Mouse (Mus musculus) embryo, embryonic 10 days (tissue): ENCODE results near the gene Nos1ap.

Experiments used
- DNase-seq: peaks from one replicate; pipeline ENCODE4 v3.0.0-alpha.2; 2015; ENCODE audit warnings: low spot score

The Nos1ap gene

DNA sequence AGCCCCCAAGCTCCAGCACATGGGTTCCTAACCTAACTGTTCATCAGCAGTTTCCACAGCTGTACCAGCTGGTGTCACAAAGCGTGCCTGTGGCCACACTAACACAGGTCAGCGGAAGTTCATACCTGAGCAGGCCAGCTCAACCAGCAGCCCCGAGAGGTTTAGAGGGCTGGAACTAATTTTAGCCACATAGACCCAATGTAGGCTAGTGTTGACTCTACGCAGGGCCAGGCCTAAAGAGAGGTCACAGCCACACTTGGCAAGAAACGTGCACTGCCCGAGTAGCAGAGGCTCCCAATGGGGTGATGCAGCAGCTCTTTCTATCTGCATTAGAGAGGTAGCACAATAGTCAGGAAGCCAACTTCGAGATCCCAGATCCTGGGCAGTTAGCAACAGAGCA is 88.1 kb downstream of the Nos1ap start:
- no peak for DNase-seq

GRCm38 (mm10) chr1:170499891-170500290 is 89.8 kb downstream of the Nos1ap start:
- DNase-seq, result peak; percentile 63

DNA sequence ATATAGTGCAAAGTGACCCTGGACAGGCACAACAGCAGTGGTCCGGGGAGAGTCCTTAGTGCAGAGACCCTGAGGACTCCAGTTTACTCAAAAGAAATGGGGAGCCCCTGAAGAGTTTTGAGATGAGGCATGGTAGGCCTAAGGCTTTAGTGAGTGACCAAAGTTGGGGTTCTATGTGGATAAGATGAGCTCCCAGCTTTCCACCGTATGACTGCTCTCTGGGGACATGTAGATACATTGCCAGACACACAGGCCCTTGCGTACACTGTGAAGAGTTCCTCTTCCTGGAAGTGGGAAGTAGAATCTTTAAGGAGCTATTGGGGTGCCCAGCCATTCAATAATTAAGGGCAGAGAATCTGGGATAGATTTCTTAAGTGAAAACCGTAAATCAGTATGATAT is 90.2 kb downstream of the Nos1ap start:
- DNase-seq, result no peak

DNA sequence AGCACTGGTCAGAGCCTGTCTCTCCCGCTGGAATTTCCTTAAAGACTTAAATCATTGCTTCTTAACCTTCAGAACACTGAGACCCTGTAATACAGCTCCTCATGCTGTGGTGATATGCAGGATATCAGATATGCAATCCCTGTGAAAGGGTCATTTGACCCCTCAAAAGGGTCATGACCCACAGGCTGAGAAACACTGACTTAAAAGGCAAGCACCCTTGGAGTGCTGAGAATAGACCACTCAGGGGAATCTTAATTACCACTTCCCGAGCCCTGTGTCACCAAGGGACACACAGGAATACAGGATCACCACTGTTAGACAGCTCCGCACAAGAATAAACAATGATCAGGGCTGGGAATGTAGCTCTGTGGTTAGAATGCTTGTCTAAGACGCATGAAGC is 91.0 kb downstream of the Nos1ap start:
- DNase-seq, result peak; percentile 50

- DNase-seq, result no peak
Observed at GRCm38 (mm10) chr1:170496221-170496620, 93.4 kb downstream of the Nos1ap start.

DNA sequence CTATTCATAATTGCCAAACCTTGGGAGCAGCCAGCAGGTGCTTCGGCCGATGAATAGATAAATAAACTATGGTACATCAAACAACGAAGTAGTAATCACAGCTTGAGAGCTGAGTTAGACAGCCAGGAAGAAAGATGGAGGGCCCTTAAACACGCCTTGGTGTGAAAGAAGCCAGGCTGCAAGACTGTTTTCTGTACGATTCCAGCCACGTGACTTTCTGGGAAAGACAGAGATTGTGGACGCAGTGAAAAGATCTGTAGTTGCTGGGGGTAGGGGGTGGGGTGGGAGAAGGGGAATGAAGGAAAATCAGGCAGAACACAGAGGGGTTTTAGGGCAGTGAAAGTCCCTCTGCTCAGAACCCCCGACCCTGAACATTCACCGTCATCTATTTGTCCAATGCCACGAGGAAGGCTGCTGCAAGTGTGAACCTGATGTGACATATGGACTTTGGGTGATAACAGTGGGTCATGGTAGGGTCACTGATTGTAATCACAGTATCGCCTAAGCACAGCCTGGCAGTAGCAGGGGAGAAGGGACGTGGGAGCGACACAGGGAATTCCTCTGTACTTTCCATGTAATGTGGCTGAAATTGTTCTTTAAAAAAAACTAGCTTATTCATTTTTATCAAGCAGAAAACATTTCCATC is 94.0 kb downstream of the Nos1ap start:
- DNase-seq, result peak; percentile 43

DNA sequence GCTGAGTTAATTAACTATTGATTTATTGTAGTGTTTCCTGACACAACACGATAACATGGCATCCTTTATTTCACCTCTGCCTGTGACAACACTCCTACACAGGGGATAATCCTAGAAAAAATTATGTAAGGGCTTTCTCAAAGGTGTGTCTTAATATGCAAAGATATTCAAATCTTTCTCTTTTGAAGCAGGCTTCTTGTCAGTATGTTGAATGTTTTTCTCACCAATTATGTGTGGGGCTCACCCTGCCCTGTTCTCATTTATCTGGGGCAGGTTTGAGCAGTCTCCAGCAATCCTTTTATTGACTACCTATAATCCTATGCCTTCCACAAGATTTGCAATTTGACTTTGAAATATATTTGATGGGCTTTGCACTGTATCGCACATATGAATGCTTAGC is 97.1 kb downstream of the Nos1ap start:
- DNase-seq, result no peak

GRCm38 (mm10) chr1:170492027-170492426 is 97.6 kb downstream of the Nos1ap start:
- no peak for DNase-seq

GRCm38 (mm10) chr1:170489936-170490335 is 99.7 kb downstream of the Nos1ap start:
- DNase-seq, result no peak

DNA sequence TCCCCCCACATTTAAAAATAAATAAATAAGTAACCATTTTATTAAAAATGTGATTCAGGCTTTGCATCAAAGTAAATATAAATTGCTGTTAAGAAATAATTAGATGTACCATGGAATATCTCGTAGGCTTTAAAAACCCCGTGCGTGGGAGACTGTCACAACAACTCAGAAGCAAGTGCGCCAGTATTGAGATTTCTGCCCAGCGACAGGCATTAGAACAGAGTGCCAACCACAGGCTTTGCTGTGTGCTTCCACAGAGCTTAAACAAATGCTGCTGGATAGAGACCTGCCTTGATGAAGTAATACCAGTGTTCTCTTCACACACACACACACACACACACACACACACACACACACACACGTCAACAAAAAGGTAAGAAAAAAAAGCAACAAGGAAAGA is 100.2 kb downstream of the Nos1ap start:
- DNase-seq, result no peak

DNA sequence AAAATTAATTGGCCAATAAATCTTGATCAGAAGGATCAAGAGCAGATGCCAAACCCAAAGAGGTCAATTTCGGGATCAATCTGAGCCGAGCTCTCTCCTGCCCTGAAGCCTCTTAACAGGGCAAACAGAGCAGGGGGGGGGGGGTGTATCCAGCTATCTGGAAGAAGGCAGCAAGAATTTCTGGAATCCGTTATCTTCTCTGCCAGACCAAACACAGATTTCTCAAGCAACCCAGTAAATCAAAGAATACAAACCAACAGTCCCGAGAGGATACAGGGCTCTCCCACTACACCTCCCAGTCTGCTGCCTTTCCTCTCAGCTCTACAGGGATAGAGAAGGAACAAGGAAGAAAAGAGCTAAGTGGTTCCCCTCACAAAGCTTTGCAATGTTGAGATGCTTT is 104.5 kb downstream of the Nos1ap start:
- no peak for DNase-seq

GRCm38 (mm10) chr1:170482236-170482905 is 107.3 kb downstream of the Nos1ap start:
- DNase-seq, result no peak

DNA sequence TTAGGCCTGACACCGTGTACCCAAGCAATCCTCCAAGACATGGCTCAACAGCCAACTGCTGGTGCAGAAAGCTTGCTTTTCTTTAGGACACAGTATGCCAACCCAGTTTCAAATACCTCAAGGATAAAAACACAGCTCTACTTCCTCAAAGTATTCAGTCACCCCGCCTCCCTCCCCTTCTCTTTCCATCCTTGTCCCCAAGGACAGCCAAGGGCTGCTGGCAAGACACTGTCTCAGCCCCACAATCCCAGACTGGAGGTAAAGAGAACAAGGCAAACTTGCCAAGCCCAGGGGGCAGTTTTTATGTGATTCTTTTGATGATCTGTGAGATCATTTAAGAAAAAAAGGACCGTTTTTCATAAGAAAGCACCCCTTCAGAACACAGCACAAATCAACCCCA is 108.6 kb downstream of the Nos1ap start:
- no peak for DNase-seq

- DNase-seq, result peak; percentile 74
Observed at GRCm38 (mm10) chr1:170479458-170479798, 110.2 kb downstream of the Nos1ap start.

GRCm38 (mm10) chr1:170478791-170479457 is 110.7 kb downstream of the Nos1ap start:
- no peak for DNase-seq

- peak; percentile 69 for DNase-seq
Observed at GRCm38 (mm10) chr1:170477636-170478600, 111.7 kb downstream of the Nos1ap start.

DNA sequence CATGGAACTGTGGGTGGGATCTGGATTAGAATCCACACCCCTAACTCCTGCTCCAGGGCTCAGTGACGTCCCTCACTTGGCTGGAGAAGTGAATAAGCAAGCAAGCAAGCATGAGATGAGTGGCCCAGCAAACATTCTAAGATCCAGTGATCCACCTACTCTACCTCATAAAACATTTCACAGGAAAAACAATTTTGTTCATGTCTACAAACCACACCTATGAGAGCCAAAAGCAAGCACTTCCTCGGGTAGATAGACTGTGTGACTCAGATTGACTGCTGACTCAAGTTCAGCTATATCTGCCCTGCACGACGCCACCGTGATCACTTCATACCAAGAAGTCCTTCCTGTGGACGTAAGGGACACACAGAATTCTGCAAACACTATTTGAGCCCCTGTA is 116.2 kb downstream of the Nos1ap start:
- no peak for DNase-seq

GRCm38 (mm10) chr1:170472861-170473260 is 116.8 kb downstream of the Nos1ap start:
- no peak for DNase-seq

DNA sequence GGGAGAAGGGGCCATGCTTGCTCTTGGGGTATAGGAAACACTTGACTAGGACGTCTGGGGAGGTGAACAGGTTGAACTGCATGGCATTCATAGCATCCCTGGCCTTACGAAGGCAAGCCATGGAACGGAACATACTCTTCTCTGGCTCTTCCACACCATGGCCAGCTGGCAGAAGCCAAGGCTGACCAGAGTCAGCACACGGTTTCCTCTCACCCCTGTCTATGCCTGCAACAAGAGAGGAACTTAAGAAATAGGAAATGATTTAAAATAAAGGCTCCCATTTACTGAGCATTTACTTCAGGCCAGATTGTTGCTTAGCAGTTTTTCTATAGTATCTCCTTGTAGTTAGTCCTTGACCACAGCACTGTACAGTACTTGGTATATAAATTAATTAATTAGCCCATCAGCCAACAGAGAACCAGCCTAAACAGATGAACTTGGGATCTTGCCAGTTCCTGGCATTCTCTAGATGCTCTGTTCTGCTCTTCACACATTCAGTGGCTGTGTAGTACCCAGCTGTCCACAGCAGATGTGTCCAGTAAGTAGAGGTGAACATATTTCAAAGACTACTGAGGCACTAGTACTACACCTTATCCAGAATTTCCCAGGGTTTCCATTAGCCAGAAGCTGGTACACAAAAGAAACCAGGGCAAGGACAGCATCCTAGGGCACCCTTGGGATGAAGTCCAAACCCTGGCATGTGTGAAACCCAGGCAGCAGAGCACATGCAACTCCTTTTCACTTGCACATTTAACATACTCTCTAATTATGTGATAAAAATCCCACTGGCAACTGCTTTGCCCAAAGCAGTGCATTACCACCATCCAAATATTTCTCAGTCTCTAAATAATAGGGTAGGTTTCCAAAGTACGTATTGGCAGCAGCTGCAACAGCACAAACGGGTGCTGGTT is 123.3 kb downstream of the Nos1ap start:
- no peak for DNase-seq

DNA sequence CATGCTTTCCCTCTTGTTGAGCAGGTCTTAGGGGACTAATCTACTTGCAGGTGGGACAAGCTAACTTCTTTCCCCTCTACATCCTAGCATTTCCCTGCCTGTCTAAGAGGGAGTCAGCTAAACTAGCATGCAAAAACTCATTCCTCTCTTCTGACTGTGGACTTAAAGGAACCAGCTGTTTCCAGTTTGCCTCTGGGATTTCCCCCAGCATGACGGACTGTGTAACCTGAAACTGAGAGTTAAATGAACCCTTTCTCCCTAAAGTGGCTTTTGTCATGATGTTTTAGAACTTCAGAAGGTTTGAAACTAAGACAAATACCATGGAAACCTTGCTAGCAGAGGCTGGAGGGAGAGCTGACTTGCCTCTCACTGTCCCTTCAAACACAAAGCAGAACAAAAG is 127.5 kb downstream of the Nos1ap start:
- DNase-seq, result no peak

DNA sequence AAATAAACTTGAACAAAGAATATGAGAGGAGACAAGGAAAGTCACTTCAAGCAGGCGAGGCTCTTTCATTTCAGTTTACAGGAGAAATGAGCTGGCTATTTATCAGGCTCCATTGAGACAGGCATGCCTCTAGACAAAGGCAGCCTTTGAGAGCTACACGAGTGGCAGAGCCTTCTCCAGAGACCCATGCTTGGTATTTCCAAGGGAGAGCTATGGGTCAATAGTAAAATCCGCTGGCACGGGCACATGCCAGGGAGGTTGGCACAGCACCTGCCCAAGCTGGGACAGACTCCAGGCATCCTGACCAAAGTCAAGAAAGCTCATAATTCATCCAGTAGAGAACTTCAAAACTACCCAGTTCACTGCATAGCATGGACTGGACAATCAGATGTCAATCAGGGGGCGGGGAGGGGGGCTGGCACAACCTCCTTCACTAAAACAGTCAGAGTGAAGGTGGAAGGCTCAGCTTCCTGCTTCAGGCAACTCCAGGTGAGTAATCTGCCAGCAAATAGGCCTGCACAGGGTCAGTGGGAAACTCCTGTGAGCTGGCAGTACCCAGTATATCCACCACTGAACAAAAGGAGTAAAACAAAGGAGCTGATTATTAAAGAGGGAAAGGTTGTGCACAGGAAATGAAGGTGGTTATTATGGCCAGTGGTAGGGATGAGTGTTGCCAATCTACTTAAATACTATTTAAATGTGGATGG is 129.6 kb downstream of the Nos1ap start:
- DNase-seq, result no peak
